Mouse (Mus musculus) adrenal gland, postnatal 25 days (tissue): ENCODE measurements around the gene Map3k4. TPM values are rescaled to one million over a fixed set of nuclear protein-coding genes. Genes with fewer than 3 reads are reported as not detected.
A peak's percentile ranks its signal among the peaks of the same experiment; 100 is the strongest.

Experiments used
- DNase-seq: peaks from one replicate; pipeline ENCODE4 v3.0.0; 2021; ENCODE audit warnings: mixed read lengths
- total RNA-seq: library from RNA; stranded (reverse); gene quantifications from 2 replicates; pipeline ENCODE4 v1.2.3, GENCODE M21; 2021

Gene Map3k4
- total RNA-seq, 1 experiment from 2014 or later = 33.3 TPM

- no peak for DNase-seq
These were observed 94.5 kb downstream of the Map3k4 start for GRCm38 (mm10) chr17:12224145-12224544.

- DNase-seq = no peak
These were observed 94.9 kb downstream of the Map3k4 start for GRCm38 (mm10) chr17:12223682-12224081.

GRCm38 (mm10) chr17:12221926-12222325, 96.7 kb downstream of the Map3k4 start:
- DNase-seq = peak; percentile 60

GRCm38 (mm10) chr17:12216224-12216623, 102.4 kb downstream of the Map3k4 start:
- no peak for DNase-seq

- DNase-seq = no peak
These were observed 105.2 kb downstream of the Map3k4 start for GRCm38 (mm10) chr17:12213430-12213829.

GRCm38 (mm10) chr17:12212341-12212740, 106.3 kb downstream of the Map3k4 start:
- no peak for DNase-seq

GRCm38 (mm10) chr17:12211890-12212289, 106.7 kb downstream of the Map3k4 start:
- no peak for DNase-seq

GRCm38 (mm10) chr17:12210544-12211132, 108.0 kb downstream of the Map3k4 start:
- DNase-seq = peak; percentile 85

- DNase-seq = no peak
These were observed 109.1 kb downstream of the Map3k4 start for GRCm38 (mm10) chr17:12209481-12209880.

GRCm38 (mm10) chr17:12207022-12207548, 111.5 kb downstream of the Map3k4 start:
- DNase-seq = no peak

GRCm38 (mm10) chr17:12206248-12206647, 112.3 kb downstream of the Map3k4 start:
- DNase-seq = no peak

- no peak for DNase-seq
These were observed 112.9 kb downstream of the Map3k4 start for GRCm38 (mm10) chr17:12205694-12206075.

- no peak for DNase-seq
These were observed 113.4 kb downstream of the Map3k4 start for GRCm38 (mm10) chr17:12205015-12205693.

- DNase-seq = no peak
These were observed 113.9 kb downstream of the Map3k4 start for GRCm38 (mm10) chr17:12204689-12205014.

- DNase-seq = no peak
These were observed 114.3 kb downstream of the Map3k4 start for GRCm38 (mm10) chr17:12204246-12204645.

GRCm38 (mm10) chr17:12203414-12203897, 115.1 kb downstream of the Map3k4 start:
- no peak for DNase-seq

GRCm38 (mm10) chr17:12201086-12201485, 117.5 kb downstream of the Map3k4 start:
- DNase-seq = no peak

GRCm38 (mm10) chr17:12199933-12200332, 118.7 kb downstream of the Map3k4 start:
- no peak for DNase-seq

- no peak for DNase-seq
These were observed 123.0 kb downstream of the Map3k4 start for GRCm38 (mm10) chr17:12195604-12196003.

- DNase-seq = no peak
These were observed 123.5 kb downstream of the Map3k4 start for GRCm38 (mm10) chr17:12195137-12195536.

- DNase-seq = peak; percentile 61
These were observed 130.8 kb downstream of the Map3k4 start for GRCm38 (mm10) chr17:12187782-12188181.

GRCm38 (mm10) chr17:12186341-12186740, 132.3 kb downstream of the Map3k4 start:
- DNase-seq = no peak

GRCm38 (mm10) chr17:12185855-12186254, 132.7 kb downstream of the Map3k4 start:
- DNase-seq = no peak

GRCm38 (mm10) chr17:12184283-12184682, 134.3 kb downstream of the Map3k4 start:
- no peak for DNase-seq
